Mouse (Mus musculus): Measurements from ENCODE around the gene Sorbs1. TPM values are rescaled to one million over a fixed set of nuclear protein-coding genes. Genes with fewer than 3 reads are reported as not detected.

The Sorbs1 gene
- total and polyA plus RNA-seq, 3 experiments: 2.1 to 6.2 (median 3.6) TPM

DNA sequence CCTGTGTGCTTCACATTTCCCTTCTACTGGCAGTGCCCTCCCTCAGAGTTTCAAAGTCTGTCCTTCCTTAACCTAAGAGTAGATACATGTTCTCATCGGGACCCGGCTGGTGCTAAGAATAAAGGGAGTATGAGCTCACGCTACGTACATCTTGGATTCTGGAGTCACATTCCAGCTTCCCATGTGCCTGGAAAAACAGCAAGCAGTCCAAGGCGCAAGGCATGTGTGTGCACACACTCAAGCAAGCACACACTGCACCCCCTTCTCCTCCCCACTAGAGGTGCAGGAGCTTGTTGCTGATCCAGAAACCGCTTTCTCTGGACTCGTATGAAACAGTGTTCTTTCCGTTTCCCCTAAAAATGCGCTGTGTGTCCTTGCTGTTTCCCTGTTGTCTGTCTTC is 210.7 kb downstream of the Sorbs1 start:
- Histone ChIP-seq H3K79me2 (replicated peaks; ENCODE audit: control insufficient read depth, extremely low read depth, insufficient read depth, poor library complexity, severe bottlenecking) (no peaks in the 10 kb centered on the region), H3K36me3 (replicated peaks in 1 of 2; ENCODE audit: control insufficient read depth in 1 of 2, insufficient read depth in 1 of 2, low read length in 1 of 2) (peaks cover 0 to 8% of the 10 kb centered on the region in 2 experiments), H3K9me3 (replicated peaks; ENCODE audit: low read length) (no peaks in the 10 kb centered on the region), H3K4me1 (ENCODE audit: control insufficient read depth in 1 of 2, insufficient read depth in 2 of 2) (no peaks in the 10 kb centered on the region), H3K27me3 (replicated peaks) (no peaks in the 10 kb centered on the region), H3K9ac (ENCODE audit: insufficient read depth, low read depth) (no peak overlapping the region), H3K27ac (ENCODE audit: insufficient read depth, low read depth) (no peak overlapping the region), H3K4me2 (ENCODE audit: insufficient read depth, low read depth, poor library complexity, severe bottlenecking) (no peak overlapping the region), H3K4me3 (replicated peaks in 1 of 3; ENCODE audit: low read depth in 2 of 3, low read length in 2 of 3, poor library complexity in 1 of 3) (no peak overlapping the region)
- dilution Hi-C loops (cut with MboI; ENCODE audit: extremely low pct_ligation_motif_present, extremely low pct_unique_long_range_greater_than_20kb, low sequenced_read_pairs) (no loop called here), in situ Hi-C loops (cut with MboI; ENCODE audit: low pct_ligation_motif_present, low pct_unique_long_range_greater_than_20kb, low sequenced_read_pairs) (no loop called here)
- DNase-seq (ENCODE audit: extremely low read depth): no peak
- TF ChIP-seq MXI1 (IDR thresholded peaks at IDR 0.05; ENCODE audit: low read depth, low read length): no peak
- no peak for TF ChIP-seq ZMIZ1 (IDR thresholded peaks at IDR 0.05; ENCODE audit: low read depth, low read length)
- no peak for TF ChIP-seq JUND (conservative IDR thresholded peaks at IDR 0.05; ENCODE audit: low read depth, low read length)
- TF ChIP-seq PAX5 (IDR thresholded peaks at IDR 0.05; ENCODE audit: low read length): no peak
- TF ChIP-seq SMC3 (IDR thresholded peaks at IDR 0.05; ENCODE audit: low read depth, low read length): no peak
- no peak for TF ChIP-seq POLR2AphosphoS2 (IDR thresholded peaks at IDR 0.05; ENCODE audit: low read depth, low read length)
- TF ChIP-seq ZKSCAN1 (IDR thresholded peaks at IDR 0.05; ENCODE audit: borderline replicate concordance, low read depth, low read length): no peak
- TF ChIP-seq SIN3A (IDR thresholded peaks at IDR 0.05; ENCODE audit: low read length): no peak
- TF ChIP-seq RCOR1 (conservative IDR thresholded peaks at IDR 0.05; ENCODE audit: low read depth, low read length): no peak

- H3K36me3 ChIP-seq (replicated peaks in 1 of 2; ENCODE audit: control insufficient read depth in 1 of 2, insufficient read depth in 1 of 2, low read length in 1 of 2): peaks cover 0 to 7% of the 10 kb centered on the region in 2 experiments
- dilution Hi-C loops (cut with MboI; ENCODE audit: extremely low pct_ligation_motif_present, extremely low pct_unique_long_range_greater_than_20kb, low sequenced_read_pairs) (no loop called here), in situ Hi-C loops (cut with MboI; ENCODE audit: low pct_ligation_motif_present, low pct_unique_long_range_greater_than_20kb, low sequenced_read_pairs) (no loop called here)
Observed at GRCm38 (mm10) chr19:40302477-40302876, 211.1 kb downstream of the Sorbs1 start.

GRCm38 (mm10) chr19:40299983-40300759 is 213.4 kb downstream of the Sorbs1 start:
- Histone ChIP-seq H3K27me3 (replicated peaks) (no peaks in the 10 kb centered on the region), H3K4me2 (ENCODE audit: insufficient read depth, low read depth, poor library complexity, severe bottlenecking) (no peak overlapping the region), H3K79me2 (replicated peaks; ENCODE audit: control insufficient read depth, extremely low read depth, insufficient read depth, poor library complexity, severe bottlenecking) (no peaks in the 10 kb centered on the region), H3K36me3 (replicated peaks in 1 of 2; ENCODE audit: control insufficient read depth in 1 of 2, insufficient read depth in 1 of 2, low read length in 1 of 2) (peaks cover 0 to 4% of the 10 kb centered on the region in 2 experiments), H3K4me1 (ENCODE audit: control insufficient read depth in 1 of 2, insufficient read depth in 2 of 2) (no peaks in the 10 kb centered on the region), H3K27ac (ENCODE audit: insufficient read depth, low read depth) (no peak overlapping the region), H3K4me3 (replicated peaks in 1 of 3; ENCODE audit: low read depth in 2 of 3, low read length in 2 of 3, poor library complexity in 1 of 3) (no peak overlapping the region), H3K9ac (ENCODE audit: insufficient read depth, low read depth) (no peak overlapping the region), H3K9me3 (replicated peaks; ENCODE audit: low read length) (no peaks in the 10 kb centered on the region)
- dilution Hi-C loops (cut with MboI; ENCODE audit: extremely low pct_ligation_motif_present, extremely low pct_unique_long_range_greater_than_20kb, low sequenced_read_pairs) (no loop called here), in situ Hi-C loops (cut with MboI; ENCODE audit: low pct_ligation_motif_present, low pct_unique_long_range_greater_than_20kb, low sequenced_read_pairs) (no loop called here)
- TF ChIP-seq POLR2AphosphoS2 (IDR thresholded peaks at IDR 0.05; ENCODE audit: low read depth, low read length): no peak
- TF ChIP-seq ETS1 (conservative IDR thresholded peaks at IDR 0.05; ENCODE audit: low read depth, low read length): no peak
- no peak for DNase-seq (ENCODE audit: extremely low read depth)

More at GRCm38 (mm10) chr19:40302477-40302876, 211.1 kb downstream of the Sorbs1 start:
- Histone ChIP-seq H3K27me3 (replicated peaks) (no peaks in the 10 kb centered on the region), H3K9me3 (replicated peaks; ENCODE audit: low read length) (no peaks in the 10 kb centered on the region), H3K9ac (ENCODE audit: insufficient read depth, low read depth) (no peak overlapping the region), H3K4me1 (ENCODE audit: control insufficient read depth in 1 of 2, insufficient read depth in 2 of 2) (no peaks in the 10 kb centered on the region), H3K4me3 (replicated peaks in 1 of 3; ENCODE audit: low read depth in 2 of 3, low read length in 2 of 3, poor library complexity in 1 of 3) (no peak overlapping the region), H3K4me2 (ENCODE audit: insufficient read depth, low read depth, poor library complexity, severe bottlenecking) (no peak overlapping the region), H3K79me2 (replicated peaks; ENCODE audit: control insufficient read depth, extremely low read depth, insufficient read depth, poor library complexity, severe bottlenecking) (no peaks in the 10 kb centered on the region), H3K27ac (ENCODE audit: insufficient read depth, low read depth) (no peak overlapping the region)
- no peak for TF ChIP-seq IRF4 (IDR thresholded peaks at IDR 0.05; ENCODE audit: low read depth, low read length)
- TF ChIP-seq USF2 (conservative IDR thresholded peaks at IDR 0.05; ENCODE audit: low read depth, low read length): no peak
- TF ChIP-seq CHD1 (IDR thresholded peaks at IDR 0.05; ENCODE audit: low read depth, low read length): no peak
- no peak for TF ChIP-seq MAFK (IDR thresholded peaks at IDR 0.05; ENCODE audit: insufficient replicate concordance, low read length)
- TF ChIP-seq POLR2A (IDR thresholded peaks at IDR 0.05; ENCODE audit: low read depth, low read length): no peak
- DNase-seq (ENCODE audit: extremely low read depth): no peak

All from CH12.LX (cell line).